Mouse (Mus musculus) liver, embryonic 14.5 days (tissue): ENCODE data around the gene Olfr229. TPM values are rescaled to one million over a fixed set of nuclear protein-coding genes. Genes with fewer than 3 reads are reported as not detected.
"Not testable (repeated sequence)": the region's sequence is repeated elsewhere in the genome, so short reads cannot be mapped to it uniquely, and the experiment has no call there.

Experiments
- ATAC-seq: fragments of 200-750 bp; cut with Nextera tagmentation; 2 replicates; pipeline ENCODE4 v1.8.0; 2017; ENCODE audit warnings: moderate number of reproducible peaks, mild to moderate bottlenecking, moderate library complexity; ENCODE audit not compliant: insufficient read depth
- DNase-seq, 3 experiments: peaks; one replicate each; pipeline ENCODE4 v3.0.0-alpha.2; 2012 to 2013; ENCODE audit warnings: low read depth in 3 of 3, low spot score in 3 of 3
- H3K27ac ChIP-seq: fragments of 300-500 bp; sonication (generic); 2 replicates; pipeline ENCODE4 v1.5.1; 2014; ENCODE audit warnings: moderate library complexity, mild to moderate bottlenecking, control low read depth, inconsistent platforms
- H3K27me3 ChIP-seq: fragments of 300-500 bp; sonication (generic); 2 replicates; pipeline ENCODE4 v1.6.1; 2014; ENCODE audit warnings: mild to moderate bottlenecking, low read length, moderate library complexity; ENCODE audit not compliant: control insufficient read depth, insufficient read depth
- H3K36me3 ChIP-seq: fragments of 300-500 bp; sonication (generic); replicated peaks from 2 replicates; pipeline ENCODE4 v1.6.1; 2014; ENCODE audit warnings: low read depth; ENCODE audit not compliant: control insufficient read depth, insufficient read depth
- H3K4me1 ChIP-seq, 2 experiments: fragments of 200-500 bp in 1 of 2; fragments of 300-500 bp in 1 of 2; sonication (generic) in 1 of 2; replicated peaks; 2 replicates each; pipeline ENCODE4 v1.6.1; 2012 to 2014; ENCODE audit warnings: antibody characterized with exemption in 1 of 2, inconsistent platforms in 1 of 2, low read length in 1 of 2; ENCODE audit not compliant: control insufficient read depth in 2 of 2, insufficient read depth in 2 of 2
- H3K4me2 ChIP-seq: fragments of 300-500 bp; sonication (generic); 2 replicates; pipeline ENCODE4 v1.6.1; 2014; ENCODE audit warnings: low read depth, mild to moderate bottlenecking, control low read depth, moderate library complexity
- H3K4me3 ChIP-seq, 2 experiments: fragments of 200-500 bp in 1 of 2; fragments of 300-500 bp in 1 of 2; sonication (generic) in 1 of 2; 2 replicates each; pipeline ENCODE4 v1.5.1; 2012 to 2014; ENCODE audit warnings: low read depth in 2 of 2, low read length in 2 of 2, mild to moderate bottlenecking in 2 of 2, control low read depth in 1 of 2, inconsistent platforms in 1 of 2, moderate library complexity in 1 of 2; ENCODE audit not compliant: insufficient read depth in 1 of 2
- H3K9ac ChIP-seq: fragments of 300-500 bp; sonication (generic); replicated peaks from 2 replicates; pipeline ENCODE4 v1.6.1; 2014; ENCODE audit warnings: mild to moderate bottlenecking, control low read depth, moderate library complexity
- H3K9me3 ChIP-seq: fragments of 300-500 bp; sonication (generic); 2 replicates; pipeline ENCODE4 v1.6.1; 2016; ENCODE audit warnings: low read length, mixed read lengths; ENCODE audit not compliant: control insufficient read depth
- CTCF ChIP-seq: IDR thresholded peaks from 2 replicates; pipeline ENCODE4 v1.5.1; 2016; ENCODE audit warnings: antibody characterized with exemption, low read depth, control low read depth
- EP300 ChIP-seq: IDR thresholded peaks from 2 replicates; pipeline ENCODE4 v1.6.1; 2016; ENCODE audit warnings: antibody characterized with exemption, low read depth
- WGBS: fragments of 180-500 bp; shearing (Covaris S2); extraction: QIAGEN DNeasy Blood & Tissue Kit; methylation state at CpG from one replicate; pipeline ENCODE4 v1.1.7; 2014; ENCODE audit not compliant: insufficient replicate concordance; 5-methylcytosine and 5-hydroxymethylcytosine counted together
- polyA plus RNA-seq, 2 experiments: library from polyadenylated mRNA; depleted of rRNA in 1 of 2; stranded (reverse) in 1 of 2; unstranded in 1 of 2; fragments of >200 nt; fragmentation: Nextera tagmentation in 1 of 2; extraction: Ambion mirVana in 1 of 2; gene quantifications; 2 replicates each; pipeline versions ENCODE4 v1.2.1 to v1.2.3; 2012 to 2014

Gene Olfr229
- polyA plus RNA-seq (2012; rRNA removed) (not detected in 2 replicates), polyA plus RNA-seq (2014; fragmentation: Nextera tagmentation; extraction: Ambion mirVana) (not detected in 2 replicates)

- WGBS = 45% methylated on average over 2 of the region's 2 CpGs
- Histone ChIP-seq H3K4me1 (no peaks in the 10 kb centered on the region), H3K4me3 (no peak within 1 kb of the TSS), H3K36me3 (no peaks in the 10 kb centered on the region), H3K27ac (no peak within 1 kb of the TSS), H3K9me3 (no peaks in the 10 kb centered on the region), H3K27me3 (no peaks in the 10 kb centered on the region), H3K4me2 (no peak within 1 kb of the TSS), H3K9ac (no peak within 1 kb of the TSS)
- TF ChIP-seq EP300 (no peak), CTCF (no peak)
- DNase-seq (no peak), ATAC-seq (no peak)
These were observed at the start of gene Olfr229 for GRCm38 (mm10) chr9:39907036-39907435. TSS of gene Olfr229 (plus strand) at chr9:39907336.

DNA sequence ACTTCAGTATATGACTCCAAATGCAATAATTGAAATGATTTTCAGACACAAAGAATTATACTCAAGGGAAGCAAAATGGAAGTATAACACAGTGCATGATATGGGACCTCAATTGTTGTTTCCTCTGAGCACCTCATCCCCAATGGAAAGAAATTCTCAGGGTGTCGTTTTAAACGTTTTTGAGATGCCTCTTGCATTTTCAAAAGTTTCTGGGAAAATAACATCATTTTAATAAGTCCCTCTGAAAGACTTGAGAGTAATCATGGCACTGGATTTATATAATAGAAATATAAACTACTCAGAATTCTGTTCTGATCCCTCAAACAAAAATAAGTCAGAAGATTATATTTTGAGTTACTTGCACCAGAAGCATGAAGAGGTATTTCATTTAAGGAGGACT, 41.0 kb upstream of the Olfr229 start, which contains the start of gene Olfr972:
Olfr972 (plus strand) TSS at position 301 of the 400 bp plus-strand sequence.
- Histone ChIP-seq H3K9ac (no peak within 1 kb of the TSS), H3K4me3 (no peak within 1 kb of the TSS), H3K27me3 (no peaks in the 10 kb centered on the region), H3K4me1 (no peaks in the 10 kb centered on the region), H3K4me2 (no peak within 1 kb of the TSS), H3K27ac (no peak within 1 kb of the TSS), H3K9me3 (no peaks in the 10 kb centered on the region), H3K36me3 (no peaks in the 10 kb centered on the region)
- WGBS = 45% methylated on average over 2 of the region's 2 CpGs
- DNase-seq (no peak), ATAC-seq (no peak)
- no peak for TF ChIP-seq CTCF
- no peak for TF ChIP-seq EP300

GRCm38 (mm10) chr9:39871986-39872385, 35.1 kb upstream of the Olfr229 start:
- not testable (repeated sequence) for H3K9ac ChIP-seq, H3K4me1 ChIP-seq, H3K9me3 ChIP-seq, H3K4me2 ChIP-seq, H3K36me3 ChIP-seq, DNase-seq, H3K27ac ChIP-seq, ATAC-seq, H3K4me3 ChIP-seq, H3K27me3 ChIP-seq
- 47% methylated on average over 1 of the region's 1 CpGs for WGBS

DNA sequence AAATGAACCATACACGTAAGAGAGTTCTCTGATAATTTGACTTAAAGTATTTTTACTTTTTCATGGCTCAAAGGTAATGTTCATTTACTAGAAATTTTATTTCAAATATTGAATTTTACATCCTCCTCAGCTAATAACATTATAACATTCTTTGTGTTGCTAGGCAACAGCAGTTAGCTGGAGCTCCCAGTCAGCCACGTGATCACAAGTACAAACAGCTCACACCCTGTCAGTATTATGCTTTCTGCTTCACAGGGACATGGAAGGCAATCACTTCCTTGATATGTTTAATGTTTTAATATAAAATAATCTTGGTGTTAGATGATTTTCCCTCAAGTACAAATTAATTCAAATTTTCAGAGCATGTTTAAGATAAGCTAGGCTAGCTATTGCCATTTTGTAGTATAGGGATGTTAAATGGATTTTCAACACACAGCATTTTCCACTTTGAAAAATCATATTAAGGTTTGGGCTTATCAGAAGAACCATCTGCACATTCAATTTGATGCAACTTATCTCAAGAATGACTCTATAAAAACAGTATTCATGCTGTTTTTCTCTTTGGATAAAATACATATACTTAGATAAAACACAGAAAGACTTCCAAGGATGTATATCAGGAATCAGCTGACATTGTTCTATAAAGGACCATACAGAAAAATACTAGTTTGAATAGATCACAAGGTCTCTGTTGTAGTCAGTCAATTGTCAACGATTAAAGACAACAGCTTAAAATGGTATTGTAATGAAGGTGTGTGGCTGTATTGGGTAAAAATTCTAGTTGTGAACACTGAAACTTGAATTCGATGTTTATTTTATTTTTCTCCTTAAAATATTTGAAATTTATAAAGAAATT, 29.4 kb upstream of the Olfr229 start:
- no CpG with 5 or more reads among the region's 4 CpGs for WGBS
- H3K27ac ChIP-seq, H3K9ac ChIP-seq, DNase-seq, ATAC-seq, H3K4me2 ChIP-seq, H3K4me1 ChIP-seq, H3K9me3 ChIP-seq, H3K27me3 ChIP-seq, H3K36me3 ChIP-seq, H3K4me3 ChIP-seq: not testable (repeated sequence)

DNA sequence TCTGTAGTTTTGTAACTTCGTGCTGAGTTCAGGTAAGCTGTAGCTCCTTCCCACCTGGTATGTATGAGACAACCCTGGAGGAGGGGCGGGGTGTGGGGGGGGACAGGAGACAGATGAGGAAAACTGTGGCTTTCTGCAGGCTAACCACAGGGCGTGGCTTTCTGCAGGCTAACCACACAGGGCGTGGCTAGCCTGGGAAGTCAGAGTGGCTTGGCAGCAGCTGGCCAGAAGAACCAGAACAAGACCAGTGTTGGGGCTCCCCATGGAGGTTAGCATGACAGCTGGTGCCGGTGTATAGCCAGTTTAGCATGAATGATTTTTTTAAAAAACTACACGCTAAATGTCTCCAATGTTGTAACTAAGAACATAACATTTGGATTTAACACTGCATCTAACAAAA, 2.0 kb upstream of the Olfr229 start:
- no peak for DNase-seq
- no peak for ATAC-seq
- Histone ChIP-seq H3K4me1 (no peaks in the 10 kb centered on the region), H3K9ac (no peak overlapping the region), H3K4me3 (no peak overlapping the region), H3K27me3 (no peaks in the 10 kb centered on the region), H3K36me3 (no peaks in the 10 kb centered on the region), H3K27ac (no peak overlapping the region), H3K4me2 (no peak overlapping the region), H3K9me3 (no peaks in the 10 kb centered on the region)
- WGBS = 16% methylated on average over 6 of the region's 6 CpGs
- TF ChIP-seq EP300 (no peak), CTCF (no peak)
